Mouse (Mus musculus) colon, adult 2 months (tissue): ENCODE results near the gene Gm5129. TPM values are rescaled to one million over a fixed set of nuclear protein-coding genes. Genes with fewer than 3 reads are reported as not detected.

Experiments used
- polyA plus RNA-seq: library from polyadenylated mRNA; depleted of rRNA; stranded (reverse); fragments of >200 nt; gene quantifications from 2 replicates; pipeline ENCODE4 v1.2.3, GENCODE M21; 2012; rRNA removed

The Gm5129 gene
- polyA plus RNA-seq, result 1.0 TPM in 1 of 2 replicates, not detected in the other

DNA sequence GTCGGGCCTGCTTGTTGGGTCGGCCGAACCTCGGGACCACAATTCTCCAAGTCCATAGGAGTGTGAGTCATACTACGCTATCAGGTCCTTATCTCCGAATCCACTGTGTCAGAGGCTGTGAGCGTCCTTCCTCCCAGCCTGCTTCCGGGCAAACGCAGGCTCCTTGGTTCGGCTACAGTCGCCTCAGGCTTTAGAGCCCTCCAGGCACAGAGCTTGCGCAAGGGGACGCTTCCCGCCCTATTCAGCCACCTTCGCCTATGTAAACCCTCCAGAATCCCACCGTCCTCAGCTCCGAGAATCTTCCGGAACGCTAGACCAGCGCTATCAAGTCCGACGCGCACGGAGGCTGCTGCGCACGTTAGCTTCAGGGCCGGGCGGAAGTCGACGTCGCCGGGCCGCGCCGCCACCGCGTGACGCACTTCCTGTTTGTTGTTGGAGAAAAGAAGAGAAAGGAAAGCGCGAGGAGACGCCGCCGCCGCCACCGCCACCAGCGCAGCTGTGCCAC is at the start of gene Gm5129, which contains the start of gene Dnajb6:
TSS of gene Gm5129 (minus strand) at position 380 of the 505 bp plus-strand sequence.
TSS of gene Dnajb6 (plus strand) at position 132 of the 505 bp plus-strand sequence.

Other genes starting within 250 kb of the Gm5129 start
- 9.3 and 10.1 TPM in 2 replicates for gene Ube3c, start 166.7 kb downstream of the Gm5129 start, polyA plus RNA-seq
- 43.3 and 57.1 TPM in 2 replicates for gene Dnajb6, start 248 bp downstream of the Gm5129 start, polyA plus RNA-seq